Mouse (Mus musculus) embryonic fibroblast, embryonic 13.5 days (primary cell): ENCODE data around the gene Plekhm2.

Experiments used
- CTCF ChIP-seq: IDR thresholded peaks from 2 replicates; pipeline ENCODE4 v1.5.1; 2011; ENCODE audit warnings: mild to moderate bottlenecking, control low read depth, low read length, moderate library complexity, borderline replicate concordance; ENCODE audit not compliant: insufficient read depth
- POLR2A ChIP-seq: IDR thresholded peaks from 2 replicates; pipeline ENCODE4 v1.6.1; 2011; ENCODE audit warnings: low read depth, mild to moderate bottlenecking, control low read depth, low read length, moderate library complexity

DNA sequence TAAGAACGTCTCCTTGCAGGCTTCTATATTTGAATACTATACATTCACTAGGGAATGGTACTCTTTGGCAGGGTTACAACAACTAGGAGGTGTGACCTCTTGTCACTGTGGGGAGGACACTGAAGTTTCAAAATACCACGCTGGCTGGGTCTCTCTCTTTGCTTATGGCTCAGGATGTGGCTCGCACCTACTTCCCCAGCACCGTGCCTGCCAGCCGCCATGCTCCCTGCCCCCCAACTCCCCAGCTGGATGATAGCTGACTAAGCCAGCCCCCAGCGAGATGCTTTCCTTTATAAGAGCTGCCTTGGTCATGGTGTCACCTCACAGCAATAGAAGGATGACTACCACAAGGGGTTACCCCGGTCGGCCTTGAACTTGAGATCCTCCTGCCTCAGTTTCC, 11.7 kb downstream of the Plekhm2 start:
- TF ChIP-seq POLR2A (no peak), CTCF (no peak)
